Mouse (Mus musculus) intestine, embryonic 15.5 days (tissue): Measurements from ENCODE around the gene Kcnip4. TPM values are rescaled to one million over a fixed set of nuclear protein-coding genes. Genes with fewer than 3 reads are reported as not detected.

Source experiments
- ATAC-seq: fragments of 200-750 bp; cut with Nextera tagmentation; 2 replicates; pipeline ENCODE4 v1.8.0; 2017; ENCODE audit warnings: moderate TSS enrichment, moderate library complexity
- H3K27ac ChIP-seq: fragments of 300-500 bp; sonication (generic); 2 replicates; pipeline ENCODE4 v1.5.1; 2015; ENCODE audit warnings: mild to moderate bottlenecking, inconsistent platforms
- H3K27me3 ChIP-seq: fragments of 300-500 bp; sonication (generic); replicated peaks from 2 replicates; pipeline ENCODE4 v1.6.1; 2015; ENCODE audit warnings: inconsistent platforms
- H3K36me3 ChIP-seq: fragments of 300-500 bp; sonication (generic); 2 replicates; pipeline ENCODE4 v1.6.1; 2015; ENCODE audit warnings: inconsistent platforms
- H3K4me1 ChIP-seq: fragments of 300-500 bp; sonication (generic); replicated peaks from 2 replicates; pipeline ENCODE4 v1.6.1; 2015; ENCODE audit warnings: inconsistent platforms
- H3K4me2 ChIP-seq: fragments of 300-500 bp; sonication (generic); replicated peaks from 2 replicates; pipeline ENCODE4 v1.6.1; 2015; ENCODE audit warnings: mild to moderate bottlenecking, inconsistent platforms
- H3K4me3 ChIP-seq: fragments of 300-500 bp; sonication (generic); replicated peaks from 2 replicates; pipeline ENCODE4 v1.5.1; 2015; ENCODE audit warnings: inconsistent platforms
- H3K9ac ChIP-seq: fragments of 300-500 bp; sonication (generic); 2 replicates; pipeline ENCODE4 v1.6.1; 2015; ENCODE audit warnings: inconsistent platforms
- H3K9me3 ChIP-seq: fragments of 300-500 bp; sonication (generic); 2 replicates; pipeline ENCODE4 v1.6.1; 2016; ENCODE audit warnings: inconsistent platforms
- WGBS: fragments of 180-500 bp; shearing (Covaris S2); methylation state at CpG from one replicate; pipeline ENCODE4 v1.1.7; 2015; 5-methylcytosine and 5-hydroxymethylcytosine counted together
- polyA plus RNA-seq: library from polyadenylated mRNA; unstranded; fragments of >200 nt; fragmentation: Nextera tagmentation; extraction: Ambion mirVana; gene quantifications from 2 replicates; pipeline ENCODE4 v1.2.1, GENCODE M21; 2015

Gene Kcnip4
- polyA plus RNA-seq, 1 experiment from 2014 or later: 3.0 TPM

- Histone ChIP-seq H3K9ac (no peak overlapping the region), H3K27me3 (no peaks in the 10 kb centered on the region), H3K9me3 (no peaks in the 10 kb centered on the region), H3K27ac (no peak overlapping the region), H3K36me3 (no peaks in the 10 kb centered on the region), H3K4me1 (no peaks in the 10 kb centered on the region), H3K4me2 (no peak overlapping the region), H3K4me3 (no peak overlapping the region)
- 51% methylated on average over 2 of the region's 2 CpGs for WGBS
- peak; percentile 67 for ATAC-seq
Measured at GRCm38 (mm10) chr5:48737640-48738039, 787.1 kb downstream of the Kcnip4 start.

- H3K9ac ChIP-seq: no peak overlapping the region
- no peaks in the 10 kb centered on the region for H3K27me3 ChIP-seq
- no peak overlapping the region for H3K27ac ChIP-seq
- H3K4me1 ChIP-seq: no peaks in the 10 kb centered on the region
- no peaks in the 10 kb centered on the region for H3K9me3 ChIP-seq
- no peak overlapping the region for H3K4me3 ChIP-seq
- H3K36me3 ChIP-seq: no peaks in the 10 kb centered on the region
- no peak overlapping the region for H3K4me2 ChIP-seq
- no peak for ATAC-seq
Measured at GRCm38 (mm10) chr5:48718166-48718565, 806.5 kb downstream of the Kcnip4 start.

- H3K36me3 ChIP-seq: no peaks in the 10 kb centered on the region
- no peaks in the 10 kb centered on the region for H3K4me1 ChIP-seq
- WGBS: 86% methylated on average over 3 of the region's 3 CpGs
- no peak overlapping the region for H3K27ac ChIP-seq
- no peak overlapping the region for H3K4me3 ChIP-seq
- no peak for ATAC-seq
- H3K9ac ChIP-seq: no peak overlapping the region
- no peak overlapping the region for H3K4me2 ChIP-seq
- no peaks in the 10 kb centered on the region for H3K9me3 ChIP-seq
- no peaks in the 10 kb centered on the region for H3K27me3 ChIP-seq
Measured at GRCm38 (mm10) chr5:48705997-48706396, 818.7 kb downstream of the Kcnip4 start.

GRCm38 (mm10) chr5:48687068-48687467 lies 837.6 kb downstream of the Kcnip4 start:
- Histone ChIP-seq H3K27me3 (no peaks in the 10 kb centered on the region), H3K4me3 (no peak overlapping the region), H3K9ac (no peak overlapping the region), H3K27ac (no peak overlapping the region), H3K4me1 (no peaks in the 10 kb centered on the region), H3K36me3 (no peaks in the 10 kb centered on the region), H3K9me3 (no peaks in the 10 kb centered on the region), H3K4me2 (no peak overlapping the region)
- WGBS: 70% methylated on average over 3 of the region's 3 CpGs
- ATAC-seq: no peak

- H3K27me3 ChIP-seq: no peaks in the 10 kb centered on the region
- no peak overlapping the region for H3K27ac ChIP-seq
- 0 out of 2 replicates have a peak overlapping the region, but pooled peaks have one; percentile 30 for H3K4me2 ChIP-seq
- no peaks in the 10 kb centered on the region for H3K9me3 ChIP-seq
- ATAC-seq: peak; percentile 91
- no peaks in the 10 kb centered on the region for H3K36me3 ChIP-seq
- H3K9ac ChIP-seq: no peak overlapping the region
- H3K4me1 ChIP-seq: no peaks in the 10 kb centered on the region
- H3K4me3 ChIP-seq: no peak overlapping the region
- 57% methylated on average over 8 of the region's 8 CpGs for WGBS
Measured at GRCm38 (mm10) chr5:48679733-48680595, 844.7 kb downstream of the Kcnip4 start.

- Histone ChIP-seq H3K9me3 (no peaks in the 10 kb centered on the region), H3K27me3 (no peaks in the 10 kb centered on the region), H3K36me3 (no peaks in the 10 kb centered on the region), H3K4me3 (no peak overlapping the region), H3K9ac (no peak overlapping the region), H3K4me1 (no peaks in the 10 kb centered on the region), H3K27ac (no peak overlapping the region), H3K4me2 (no peak overlapping the region)
- no peak for ATAC-seq
- 90% methylated on average over 3 of the region's 3 CpGs for WGBS
Measured at GRCm38 (mm10) chr5:48662504-48662903, 862.2 kb downstream of the Kcnip4 start.

GRCm38 (mm10) chr5:48659975-48660374 lies 864.7 kb downstream of the Kcnip4 start:
- H3K4me1 ChIP-seq: no peaks in the 10 kb centered on the region
- WGBS: 89% methylated on average over 3 of the region's 3 CpGs
- no peaks in the 10 kb centered on the region for H3K36me3 ChIP-seq
- no peaks in the 10 kb centered on the region for H3K9me3 ChIP-seq
- ATAC-seq: no peak
- no peak overlapping the region for H3K4me3 ChIP-seq
- H3K27ac ChIP-seq: no peak overlapping the region
- H3K27me3 ChIP-seq: no peaks in the 10 kb centered on the region
- H3K4me2 ChIP-seq: no peak overlapping the region
- no peak overlapping the region for H3K9ac ChIP-seq

- no peaks in the 10 kb centered on the region for H3K36me3 ChIP-seq
- H3K9me3 ChIP-seq: no peaks in the 10 kb centered on the region
- no peak overlapping the region for H3K27ac ChIP-seq
- no peak overlapping the region for H3K4me3 ChIP-seq
- no peak overlapping the region for H3K9ac ChIP-seq
- no peaks in the 10 kb centered on the region for H3K27me3 ChIP-seq
- H3K4me1 ChIP-seq: no peaks in the 10 kb centered on the region
- 56% methylated on average over 4 of the region's 4 CpGs for WGBS
- no peak overlapping the region for H3K4me2 ChIP-seq
- 0 out of 2 replicates have a peak, but pooled peaks have one; percentile 15 for ATAC-seq
Measured at GRCm38 (mm10) chr5:48650496-48650895, 874.2 kb downstream of the Kcnip4 start.

- H3K27me3 ChIP-seq: no peaks in the 10 kb centered on the region
- peak; percentile 75 for ATAC-seq
- H3K4me3 ChIP-seq: no peak overlapping the region
- no peaks in the 10 kb centered on the region for H3K4me1 ChIP-seq
- no peaks in the 10 kb centered on the region for H3K9me3 ChIP-seq
- whole genome bisulfite sequencing: 74% methylated on average over 6 of the region's 6 CpGs
- no peak overlapping the region for H3K9ac ChIP-seq
- no peaks in the 10 kb centered on the region for H3K36me3 ChIP-seq
- H3K27ac ChIP-seq: no peak overlapping the region
- no peak overlapping the region for H3K4me2 ChIP-seq
Measured at GRCm38 (mm10) chr5:48636675-48637074, 888.0 kb downstream of the Kcnip4 start.

- H3K27me3 ChIP-seq: no peaks in the 10 kb centered on the region
- 87% methylated on average over 3 of the region's 3 CpGs for WGBS
Measured at GRCm38 (mm10) chr5:48633631-48634030, 891.1 kb downstream of the Kcnip4 start.

GRCm38 (mm10) chr5:48623370-48623769 lies 901.3 kb downstream of the Kcnip4 start:
- no peaks in the 10 kb centered on the region for H3K36me3 ChIP-seq
- H3K9ac ChIP-seq: no peak overlapping the region

More at GRCm38 (mm10) chr5:48633631-48634030, 891.1 kb downstream of the Kcnip4 start:
- no peak overlapping the region for H3K9ac ChIP-seq
- no peaks in the 10 kb centered on the region for H3K36me3 ChIP-seq
- no peak overlapping the region for H3K4me3 ChIP-seq
- no peak overlapping the region for H3K27ac ChIP-seq
- no peaks in the 10 kb centered on the region for H3K4me1 ChIP-seq
- H3K4me2 ChIP-seq: no peak overlapping the region
- H3K9me3 ChIP-seq: no peaks in the 10 kb centered on the region
- ATAC-seq: no peak

GRCm38 (mm10) chr5:48606916-48607315 lies 917.8 kb downstream of the Kcnip4 start:
- H3K27me3 ChIP-seq: no peaks in the 10 kb centered on the region
- no peaks in the 10 kb centered on the region for H3K9me3 ChIP-seq
- no peak overlapping the region for H3K4me3 ChIP-seq
- ATAC-seq: no peak
- no peaks in the 10 kb centered on the region for H3K4me1 ChIP-seq
- 84% methylated on average over 5 of the region's 5 CpGs for WGBS
- H3K9ac ChIP-seq: no peak overlapping the region
- H3K36me3 ChIP-seq: no peaks in the 10 kb centered on the region
- no peak overlapping the region for H3K4me2 ChIP-seq
- no peak overlapping the region for H3K27ac ChIP-seq

More at GRCm38 (mm10) chr5:48623370-48623769, 901.3 kb downstream of the Kcnip4 start:
- H3K9me3 ChIP-seq: no peaks in the 10 kb centered on the region
- ATAC-seq: no peak
- H3K27me3 ChIP-seq: no peaks in the 10 kb centered on the region
- H3K4me3 ChIP-seq: no peak overlapping the region
- WGBS: 78% methylated on average over 7 of the region's 7 CpGs
- no peak overlapping the region for H3K4me2 ChIP-seq
- H3K27ac ChIP-seq: no peak overlapping the region
- no peaks in the 10 kb centered on the region for H3K4me1 ChIP-seq

GRCm38 (mm10) chr5:48606281-48606680 lies 918.4 kb downstream of the Kcnip4 start:
- no peaks in the 10 kb centered on the region for H3K4me1 ChIP-seq
- no peak for ATAC-seq

More at GRCm38 (mm10) chr5:48606281-48606680, 918.4 kb downstream of the Kcnip4 start:
- 89% methylated on average over 9 of the region's 9 CpGs for whole genome bisulfite sequencing
- no peak overlapping the region for H3K9ac ChIP-seq
- H3K36me3 ChIP-seq: no peaks in the 10 kb centered on the region
- no peak overlapping the region for H3K4me2 ChIP-seq
- H3K4me3 ChIP-seq: no peak overlapping the region
- H3K27me3 ChIP-seq: no peaks in the 10 kb centered on the region
- no peaks in the 10 kb centered on the region for H3K9me3 ChIP-seq
- no peak overlapping the region for H3K27ac ChIP-seq
